8 mouse cellular contexts compared by ENCODE assay signal in genomic region chr1:88575917-88576669, GRCm38 (mm10).
DNase-seq lines count a peak whose midpoint lies in the region; ATAC-seq and TF ChIP-seq lines count a peak whose summit lies in the region.

No protein-coding gene starts in this region.

- peak; percentile 34 for DNase-seq in gastrocnemius, adult 2 months
- DNase-seq in gastrocnemius, adult 18-20 months (ENCODE audit: low spot score) = no peak
- peak; percentile 52 for DNase-seq in lung, adult 2 months
- no peak for DNase-seq in right cerebral cortex, postnatal 4 days
- no peak for DNase-seq in layer of hippocampus, adult 2 months (ENCODE audit: low spot score in 2 of 2)
- DNase-seq in forebrain, postnatal 0 days = no peak

- no peaks in the 10 kb centered on the region; the same call in 1 of the 2 replicates for H3K4me1 ChIP-seq in heart, embryonic 11.5 days (ENCODE audit: control insufficient read depth, insufficient read depth, low read length)
- peaks cover 12% of the 10 kb centered on the region for H3K4me1 ChIP-seq in lung, adult 2 months (ENCODE audit: control insufficient read depth, insufficient read depth, low read length)
- H3K4me1 ChIP-seq in stomach, embryonic 16.5 days (ENCODE audit: control insufficient read depth, insufficient read depth, low read length) = peaks cover 9% of the 10 kb centered on the region; the same call in 1 of the 2 replicates
- no peaks in the 10 kb centered on the region for H3K4me1 ChIP-seq in forebrain, postnatal 0 days (ENCODE audit: insufficient read depth)

- TF ChIP-seq POLR2A in lung, adult 2 months (IDR thresholded peaks at IDR 0.05; ENCODE audit: borderline replicate concordance, extremely low read depth, low read depth, low read length) = peak; percentile 29; the same call in 1 of the 2 replicates

- TF ChIP-seq CTCF in gastrocnemius, adult 2 months (IDR thresholded peaks at IDR 0.05) = no peak
- no peak for TF ChIP-seq CTCF in lung, adult 2 months (IDR thresholded peaks at IDR 0.05; ENCODE audit: insufficient read depth, low read length)
- no peak for TF ChIP-seq CTCF in layer of hippocampus, adult 2 months (conservative IDR thresholded peaks at IDR 0.05)
- TF ChIP-seq CTCF in forebrain, postnatal 0 days (IDR thresholded peaks at IDR 0.05; ENCODE audit: low read depth) = no peak

- H3K27me3 ChIP-seq in heart, embryonic 11.5 days (ENCODE audit: control insufficient read depth, insufficient read depth, low read length) = no peaks in the 10 kb centered on the region
- no peaks in the 10 kb centered on the region for H3K27me3 ChIP-seq in stomach, embryonic 16.5 days (ENCODE audit: control insufficient read depth, insufficient read depth, low read length)
- H3K27me3 ChIP-seq in forebrain, postnatal 0 days (ENCODE audit: insufficient read depth, low read length) = no peaks in the 10 kb centered on the region

- H3K36me3 ChIP-seq in heart, embryonic 11.5 days (ENCODE audit: control insufficient read depth, insufficient read depth, low read length) = no peaks in the 10 kb centered on the region
- no peaks in the 10 kb centered on the region for H3K36me3 ChIP-seq in stomach, embryonic 16.5 days (ENCODE audit: control insufficient read depth, insufficient read depth, low read length)
- H3K36me3 ChIP-seq in forebrain, postnatal 0 days (ENCODE audit: insufficient read depth) = no peaks in the 10 kb centered on the region

- H3K9ac ChIP-seq in heart, embryonic 11.5 days (ENCODE audit: low read depth, low read length) = peak overlapping the region; percentile 31; the same call in 1 of the 2 replicates
- peak overlapping the region; percentile 50 for H3K9ac ChIP-seq in stomach, embryonic 16.5 days (ENCODE audit: low read length)
- no peak overlapping the region for H3K9ac ChIP-seq in forebrain, postnatal 0 days

- WGBS in heart, embryonic 11.5 days (ENCODE audit: insufficient replicate concordance) = 48% methylated on average over 14 of the region's 14 CpGs
- 34% methylated on average over 14 of the region's 14 CpGs for WGBS in lung, adult 2 months
- WGBS in stomach, embryonic 16.5 days = 49% methylated on average over 14 of the region's 14 CpGs
- 80% methylated on average over 14 of the region's 14 CpGs for WGBS in forebrain, postnatal 0 days

- no peaks in the 10 kb centered on the region for H3K9me3 ChIP-seq in heart, embryonic 11.5 days (replicated peaks; ENCODE audit: control insufficient read depth, low read length)
- H3K9me3 ChIP-seq in stomach, embryonic 16.5 days (replicated peaks; ENCODE audit: control insufficient read depth, low read length) = no peaks in the 10 kb centered on the region
- H3K9me3 ChIP-seq in forebrain, postnatal 0 days (ENCODE audit: low read length) = no peaks in the 10 kb centered on the region

- H3K27ac ChIP-seq in gastrocnemius, adult 2 months = no peak overlapping the region
- no peak overlapping the region for H3K27ac ChIP-seq in heart, embryonic 11.5 days (ENCODE audit: low read depth, low read length)
- H3K27ac ChIP-seq in stomach, embryonic 16.5 days (ENCODE audit: low read length) = 0 out of 2 replicates have a peak overlapping the region, but pooled peaks have one; percentile 22
- no peak overlapping the region for H3K27ac ChIP-seq in layer of hippocampus, adult 2 months
- H3K27ac ChIP-seq in forebrain, postnatal 0 days (ENCODE audit: low read depth, low read length) = no peak overlapping the region

- no peak for ATAC-seq in heart, embryonic 11.5 days (replicated peaks; ENCODE audit: insufficient number of reproducible peaks, low FRiP score, low TSS enrichment)
- ATAC-seq in stomach, embryonic 16.5 days (ENCODE audit: insufficient read depth, low FRiP score) = peak; percentile 45; the same call in 1 of the 2 replicates
- no peak for ATAC-seq in forebrain, postnatal 0 days

- peak overlapping the region; percentile 45 for H3K4me2 ChIP-seq in heart, embryonic 11.5 days
- peak overlapping the region; percentile 27 for H3K4me2 ChIP-seq in stomach, embryonic 16.5 days (ENCODE audit: low read depth, low read length)
- H3K4me2 ChIP-seq in forebrain, postnatal 0 days (ENCODE audit: low read depth) = no peak overlapping the region

- intact Hi-C loops in gastrocnemius, adult 2 months (cut with DNase I) = no loop called here

- H3K4me3 ChIP-seq in gastrocnemius, adult 2 months = peak overlapping the region; percentile 63
- 0 out of 2 replicates have a peak overlapping the region, but pooled peaks have one; percentile 0 for H3K4me3 ChIP-seq in heart, embryonic 11.5 days (ENCODE audit: low read depth, low read length)
- H3K4me3 ChIP-seq in lung, adult 2 months (replicated peaks; ENCODE audit: extremely low read depth, low read depth, low read length) = peak overlapping the region; percentile 53
- no peak overlapping the region for H3K4me3 ChIP-seq in stomach, embryonic 16.5 days (replicated peaks; ENCODE audit: low read length)
- no peak overlapping the region for H3K4me3 ChIP-seq in layer of hippocampus, adult 2 months
- no peak overlapping the region for H3K4me3 ChIP-seq in forebrain, postnatal 0 days (ENCODE audit: low read depth, low read length)

Comparison
In these comparisons a context has a peak if more than half of its experiments do, and no peak if none do; other contexts are left out.
1. DNase-seq: peak in gastrocnemius, adult 2 months (single experiment) and lung, adult 2 months (single experiment); none in gastrocnemius, adult 18-20 months (single experiment), right cerebral cortex, postnatal 4 days (single experiment), layer of hippocampus, adult 2 months (0 of 2) and forebrain, postnatal 0 days (single experiment).
2. H3K4me3 ChIP-seq: peak in gastrocnemius, adult 2 months (single experiment), heart, embryonic 11.5 days (single experiment) and lung, adult 2 months (single experiment); none in stomach, embryonic 16.5 days (single experiment), layer of hippocampus, adult 2 months (single experiment) and forebrain, postnatal 0 days (single experiment).